Mouse (Mus musculus) thymus, postnatal 25 days (tissue): Measurements from ENCODE around the gene Dlg5.

Experiments used
- DNase-seq: peaks from one replicate; pipeline ENCODE4 v3.0.0; 2022

Gene Dlg5

GRCm38 (mm10) chr14:24245177-24246081 is at the start of gene Dlg5:
TSS of gene Dlg5 (minus strand) at chr14:24245920.
- DNase-seq, result peak; percentile 1

DNA sequence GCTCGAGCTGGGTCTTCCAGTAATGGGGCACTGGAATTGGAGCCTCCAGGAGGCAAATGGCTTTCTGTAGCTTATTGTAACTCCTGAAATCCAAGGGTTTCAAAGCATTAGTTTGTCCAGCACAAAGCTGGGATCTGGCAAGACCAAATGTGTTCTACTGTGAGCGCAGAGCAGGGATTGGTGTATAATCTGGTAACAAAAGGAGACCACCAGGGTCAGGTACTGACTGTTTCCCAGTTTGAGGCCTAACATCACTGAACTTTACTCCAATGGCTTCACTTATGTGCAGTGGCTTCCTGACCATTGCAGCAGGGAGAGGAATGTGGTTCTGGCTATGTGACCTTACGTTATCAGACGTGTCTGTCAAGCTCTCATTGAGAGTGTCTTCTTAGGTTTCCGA is 47.9 kb upstream of the Dlg5 start:
- no peak for DNase-seq

DNA sequence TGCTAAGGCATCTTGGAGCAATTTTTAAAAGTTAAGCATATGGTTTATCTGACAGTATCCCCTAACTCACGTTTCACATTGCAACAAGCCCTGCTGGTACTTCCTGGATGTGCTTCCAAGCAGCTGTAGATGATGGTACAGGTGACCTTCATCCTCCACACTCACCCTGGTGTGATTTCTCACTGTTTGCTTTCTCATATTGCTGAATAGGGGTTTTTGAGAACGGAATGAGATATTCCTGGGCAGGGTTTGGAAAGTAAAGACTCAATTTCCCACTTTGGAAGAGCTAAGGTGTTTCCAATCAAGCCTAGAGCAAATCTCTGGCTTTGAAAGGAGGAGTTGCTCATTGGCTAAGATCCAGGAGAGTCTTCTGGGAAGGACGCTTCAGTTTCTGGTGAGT is 47.2 kb upstream of the Dlg5 start, which contains the start of gene E330034G19Rik:
Gene E330034G19Rik, plus strand, starts transcription at position 301 of the 400 bp plus-strand sequence.
- no peak for DNase-seq

DNA sequence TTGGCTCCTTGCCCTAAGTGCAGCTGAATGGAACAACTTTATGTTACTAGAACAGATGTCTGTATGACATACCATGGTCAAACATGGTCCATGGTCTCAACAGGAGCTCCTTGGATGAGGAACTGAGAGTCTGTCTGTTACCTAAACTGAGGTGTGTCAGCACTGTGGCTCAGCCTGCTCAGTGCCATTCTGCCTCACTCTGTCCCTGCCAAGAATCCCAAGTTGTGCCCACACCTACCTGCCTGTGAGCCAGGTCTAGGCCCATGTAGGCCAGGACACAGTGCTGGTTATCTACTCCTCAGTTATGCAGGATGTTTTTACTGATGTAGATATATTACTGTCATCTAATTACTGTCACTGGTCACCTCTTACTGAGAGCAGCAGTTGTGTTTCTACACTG is 45.0 kb upstream of the Dlg5 start:
- DNase-seq, result no peak

- no peak for DNase-seq
Observed at GRCm38 (mm10) chr14:24286136-24286535, 40.4 kb upstream of the Dlg5 start.

- no peak for DNase-seq
Observed at GRCm38 (mm10) chr14:24282276-24282675, 36.6 kb upstream of the Dlg5 start.

GRCm38 (mm10) chr14:24281278-24281677 is 35.6 kb upstream of the Dlg5 start:
- no peak for DNase-seq

DNA sequence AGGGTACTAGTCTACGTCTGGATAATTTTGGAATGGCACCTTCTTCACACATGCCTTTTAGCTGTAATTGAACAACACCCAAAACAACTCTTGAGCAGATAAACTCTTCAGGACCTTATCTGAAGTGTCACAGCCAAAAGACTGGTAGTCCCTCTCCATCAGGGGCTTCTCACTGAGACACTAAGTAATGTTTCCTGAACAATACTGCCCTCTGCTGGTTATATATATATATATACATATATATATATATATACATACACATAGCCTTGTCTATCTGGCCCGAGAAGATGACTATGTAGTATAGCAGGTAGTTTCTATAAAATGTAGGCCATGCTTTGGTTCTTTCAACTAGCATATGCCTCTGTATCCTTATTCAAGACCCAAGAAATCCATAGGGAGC is 29.8 kb upstream of the Dlg5 start:
- no peak for DNase-seq

- no peak for DNase-seq
Observed at GRCm38 (mm10) chr14:24273575-24273974, 27.9 kb upstream of the Dlg5 start.

DNA sequence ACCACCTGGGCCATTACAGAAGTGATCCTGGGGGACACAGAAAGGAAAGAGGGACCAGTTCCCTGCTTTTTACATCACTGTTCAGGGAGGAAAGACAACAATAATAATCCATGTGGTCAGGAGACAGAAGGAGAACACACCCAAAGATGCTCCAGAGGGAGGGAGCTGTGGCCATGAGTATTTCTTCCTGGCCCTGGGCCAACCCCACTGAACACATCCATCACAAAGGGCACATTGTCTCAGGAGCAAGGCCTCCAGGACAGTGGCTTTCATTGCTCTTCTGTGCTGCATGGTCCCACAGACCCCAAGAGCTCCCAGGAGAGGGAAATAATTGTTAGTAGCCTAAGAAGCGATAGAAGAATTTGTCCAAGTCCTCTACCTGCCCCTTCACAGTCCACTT is 23.9 kb upstream of the Dlg5 start:
- DNase-seq, result no peak

DNA sequence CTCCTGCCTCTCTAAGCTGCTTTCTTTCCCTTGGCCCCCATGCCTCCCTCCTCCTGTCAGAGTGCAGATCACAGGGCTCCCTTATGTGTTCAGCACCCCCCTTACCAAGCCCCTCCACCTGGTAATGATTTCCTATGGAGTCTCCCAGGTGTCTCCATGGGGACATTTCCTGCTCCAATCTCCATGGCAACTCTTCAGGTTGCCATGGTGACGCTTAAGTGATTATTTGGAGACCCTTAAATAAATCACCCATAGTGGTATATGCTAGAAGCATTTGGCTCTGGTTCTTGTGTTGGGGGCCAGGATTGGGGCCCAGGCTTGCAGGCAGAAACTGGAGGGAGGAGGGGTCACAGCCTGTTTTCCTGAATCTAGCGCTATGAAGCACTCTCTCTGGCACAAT is 17.2 kb upstream of the Dlg5 start:
- DNase-seq, result no peak

DNA sequence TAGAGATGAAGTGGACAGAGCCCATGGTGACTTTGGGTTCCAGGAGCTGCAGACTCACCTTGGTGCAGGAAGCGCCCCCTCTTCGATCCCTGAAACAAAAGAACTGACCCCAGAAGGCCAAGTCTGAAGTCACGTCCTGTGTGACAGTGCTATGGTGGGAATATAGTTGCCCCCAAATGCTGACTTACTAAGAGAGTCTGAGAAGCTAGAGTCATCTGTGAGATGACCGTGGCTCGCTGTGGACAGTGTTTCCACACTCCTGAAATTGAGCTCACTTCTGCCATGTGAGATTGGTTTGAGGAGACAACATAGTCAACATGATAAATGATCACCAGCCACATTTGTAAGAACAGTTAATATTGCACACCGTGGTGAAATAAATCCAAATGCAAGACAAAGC is 16.7 kb upstream of the Dlg5 start:
- no peak for DNase-seq

- no peak for DNase-seq
Observed at GRCm38 (mm10) chr14:24260391-24260790, 14.7 kb upstream of the Dlg5 start.

GRCm38 (mm10) chr14:24255956-24256355 is 10.2 kb upstream of the Dlg5 start:
- no peak for DNase-seq

DNA sequence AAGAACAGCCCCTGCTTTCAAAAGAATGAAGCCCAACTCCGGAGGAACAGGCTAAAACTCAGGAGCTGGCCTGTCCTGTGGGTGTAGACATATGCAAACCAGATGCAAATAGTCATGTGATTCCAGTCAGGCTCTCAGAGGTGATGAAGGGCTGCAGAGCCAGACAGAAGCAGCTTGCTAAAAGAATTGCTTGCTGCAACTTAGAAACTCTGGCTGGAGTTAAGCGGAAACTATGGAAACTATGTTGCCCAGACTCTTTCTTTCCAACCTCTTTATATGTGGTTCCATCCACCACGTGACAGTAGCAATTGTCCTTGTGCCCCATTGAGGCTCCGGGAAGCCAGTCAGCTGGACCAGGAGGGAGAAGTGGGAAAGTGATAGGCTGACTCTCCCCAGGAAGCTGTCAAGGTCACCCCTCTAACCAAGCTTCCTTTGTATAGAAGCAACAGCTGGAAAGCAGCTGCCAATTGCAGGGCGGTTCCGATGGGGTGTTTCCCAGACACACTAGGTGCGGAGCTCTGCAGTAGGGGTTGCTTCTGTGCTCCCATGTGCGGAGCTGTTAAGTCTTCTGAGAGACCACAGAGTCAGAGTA is 8.0 kb upstream of the Dlg5 start:
- no peak for DNase-seq

GRCm38 (mm10) chr14:24251326-24251725 is 5.6 kb upstream of the Dlg5 start:
- no peak for DNase-seq

GRCm38 (mm10) chr14:24249926-24250325 is 4.2 kb upstream of the Dlg5 start:
- no peak for DNase-seq

- no peak for DNase-seq
Observed at GRCm38 (mm10) chr14:24244330-24245176, 1.2 kb downstream of the Dlg5 start.

DNA sequence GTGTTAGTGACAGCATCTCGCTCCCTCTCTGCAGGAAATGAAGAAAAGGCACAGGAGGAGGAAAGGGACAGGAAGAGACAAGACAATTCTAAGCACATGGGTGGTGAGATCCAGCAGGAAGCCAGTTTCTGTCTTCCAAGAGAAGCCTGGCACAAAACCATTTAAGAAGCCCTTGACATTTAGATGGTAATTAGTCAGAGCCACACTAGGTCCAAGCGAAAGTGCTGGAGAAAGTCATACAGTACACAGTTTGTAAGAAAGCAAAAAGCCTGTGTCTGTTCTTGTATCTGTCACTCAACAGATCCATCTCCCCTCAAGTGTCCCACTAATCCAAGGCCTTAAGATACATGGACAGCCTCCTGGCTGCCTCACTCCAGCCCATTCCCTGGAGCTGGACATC is 3.7 kb downstream of the Dlg5 start:
- no peak for DNase-seq

DNA sequence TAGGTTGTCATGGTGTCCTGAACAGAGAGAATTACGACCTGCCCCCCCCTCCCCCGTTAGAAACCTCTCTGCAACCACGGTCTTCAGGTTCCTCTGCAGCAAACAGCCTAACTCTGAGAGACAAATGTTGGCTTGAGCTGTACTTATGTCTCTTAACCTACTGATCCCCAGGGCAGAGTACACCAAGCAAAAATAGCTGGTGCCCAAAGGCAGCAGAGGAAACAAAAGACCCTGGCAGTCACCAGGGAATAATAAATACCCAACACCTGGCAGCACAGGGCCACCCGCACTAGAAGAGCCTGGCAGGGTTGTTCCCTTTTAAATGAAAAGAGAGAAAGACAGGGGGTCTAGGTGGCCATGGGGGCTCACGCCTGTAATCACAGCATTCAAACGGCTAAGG is 4.9 kb downstream of the Dlg5 start:
- no peak for DNase-seq

GRCm38 (mm10) chr14:24239651-24240050 is 6.1 kb downstream of the Dlg5 start:
- no peak for DNase-seq

DNA sequence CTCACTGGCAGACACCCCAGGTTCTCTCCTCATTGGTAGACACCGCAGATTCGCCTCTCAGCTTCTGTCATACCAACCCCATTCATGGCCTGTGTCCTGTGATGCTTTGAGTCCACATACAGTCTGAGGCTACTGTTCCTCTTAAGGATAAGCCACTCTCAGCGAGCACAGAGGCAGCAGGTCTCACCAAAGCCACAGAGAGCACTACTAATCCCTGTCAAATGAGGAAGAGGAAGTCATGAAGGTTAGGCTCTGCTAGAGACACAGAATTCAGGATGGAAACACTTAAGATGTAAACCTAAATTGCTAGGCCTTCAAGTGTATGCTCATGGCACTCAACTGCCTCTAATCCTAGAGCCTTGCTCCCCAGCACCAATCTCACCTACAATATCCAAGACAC is 9.8 kb downstream of the Dlg5 start:
- no peak for DNase-seq

GRCm38 (mm10) chr14:24234411-24234810 is 11.3 kb downstream of the Dlg5 start:
- DNase-seq, result no peak
